Mouse (Mus musculus): ENCODE measurements around the gene Rtbdn.

Rtbdn gene

GRCm38 (mm10) chr8:84925557-84925956, 21.2 kb upstream of the Rtbdn start:
- DNase-seq, result no peak

GRCm38 (mm10) chr8:84927513-84927912, 19.3 kb upstream of the Rtbdn start:
- DNase-seq, result no peak

- DNase-seq, result peak in 1 of 2 experiments; percentile 66
These were observed 18.1 kb upstream of the Rtbdn start for GRCm38 (mm10) chr8:84928456-84929306.

GRCm38 (mm10) chr8:84930582-84930981, 16.2 kb upstream of the Rtbdn start:
- DNase-seq, result no peak

- no peak for DNase-seq
These were observed 12.8 kb upstream of the Rtbdn start for GRCm38 (mm10) chr8:84933767-84934559.

- DNase-seq, result no peak
These were observed 11.9 kb upstream of the Rtbdn start for GRCm38 (mm10) chr8:84934860-84935259.

GRCm38 (mm10) chr8:84935489-84935888, 11.3 kb upstream of the Rtbdn start:
- DNase-seq, result no peak

- DNase-seq, result no peak
These were observed 10.5 kb upstream of the Rtbdn start for GRCm38 (mm10) chr8:84936041-84936961.

GRCm38 (mm10) chr8:84936962-84937546, 9.7 kb upstream of the Rtbdn start, which contains the start of gene Mast1:
Mast1 (minus strand) TSS chr8:84937359.
- peak in 1 of 2 experiments; percentile 35 for DNase-seq

- DNase-seq, result no peak
These were observed 8.9 kb upstream of the Rtbdn start for GRCm38 (mm10) chr8:84937620-84938485.

GRCm38 (mm10) chr8:84943699-84944098, 3.1 kb upstream of the Rtbdn start:
- no peak for DNase-seq

GRCm38 (mm10) chr8:84944478-84945160, 2.2 kb upstream of the Rtbdn start:
- peak in 1 of 2 experiments; percentile 28 for DNase-seq

GRCm38 (mm10) chr8:84945235-84945632, 1.6 kb upstream of the Rtbdn start:
- DNase-seq, result no peak

- DNase-seq, result no peak
These were observed 911 bp upstream of the Rtbdn start for GRCm38 (mm10) chr8:84945633-84946527.

GRCm38 (mm10) chr8:84947241-84947545, 402 bp downstream of the Rtbdn start:
- peak in 1 of 2 experiments; percentile 54 for DNase-seq

- no peak for DNase-seq
These were observed 3.0 kb downstream of the Rtbdn start for GRCm38 (mm10) chr8:84949753-84950152.

GRCm38 (mm10) chr8:84952612-84953255, 5.9 kb downstream of the Rtbdn start:
- DNase-seq, result peak in 1 of 2 experiments; percentile 55

GRCm38 (mm10) chr8:84956768-84957167, 10.0 kb downstream of the Rtbdn start:
- DNase-seq, result peak in 1 of 2 experiments; percentile 79

- DNase-seq, result no peak
These were observed 13.0 kb downstream of the Rtbdn start for GRCm38 (mm10) chr8:84959811-84960210.
